Mouse (Mus musculus) heart, adult 8-10 months (tissue): ENCODE data around the gene Usp9y. TPM values are rescaled to one million over a fixed set of nuclear protein-coding genes. Genes with fewer than 3 reads are reported as not detected.

Source experiments
- DNase-seq: peaks from one replicate; pipeline ENCODE4 v3.0.0; 2022; ENCODE audit warnings: low spot score
- total RNA-seq, 4 experiments: library from RNA; stranded (reverse); gene quantifications; 2 replicates each; pipeline ENCODE4 v1.2.4; 2022

Gene Usp9y
- not detected for total RNA-seq

GRCm38 (mm10) chrY:1459682-1460081 lies at the start of gene Usp9y:
Gene Usp9y, minus strand, starts transcription at chrY:1459782.
- DNase-seq, result no peak

- no peak for DNase-seq
These were observed 165.9 kb downstream of the Usp9y start for GRCm38 (mm10) chrY:1293708-1294107.

GRCm38 (mm10) chrY:1286171-1286795 lies 173.3 kb downstream of the Usp9y start, which contains the start of gene Ddx3y:
Gene Ddx3y, minus strand, starts transcription at chrY:1286629.
- peak; percentile 82 for DNase-seq

- DNase-seq, result peak; percentile 24
These were observed 173.8 kb downstream of the Usp9y start for GRCm38 (mm10) chrY:1285735-1286134.

Other genes with a start within 250 kb of the Usp9y start
- gene Uty, start 214.0 kb downstream of the Usp9y start, total RNA-seq, result 10 to 100 TPM in 2 of 4 experiments, not detected in 2; 17.7 to 22.4 TPM
- 10 to 100 TPM in 2 of 4 experiments, under 1 TPM in 2; 0.12 to 69.5 (median 30.5) TPM for gene Ddx3y, start 173.2 kb downstream of the Usp9y start, total RNA-seq